Mouse (Mus musculus) right cerebral cortex, adult 2 months (tissue): ENCODE data around the gene Tmem165.

Experiments
- DNase-seq, 2 experiments: peaks; one replicate each; pipeline ENCODE4 v3.0.0; 2021 to 2022; ENCODE audit warnings: low spot score in 2 of 2

The Tmem165 gene

GRCm38 (mm10) chr5:76171039-76171438 lies 12.6 kb upstream of the Tmem165 start:
- no peak for DNase-seq

- DNase-seq, result no peak
Measured at GRCm38 (mm10) chr5:76175051-76175450, 8.6 kb upstream of the Tmem165 start.

- no peak for DNase-seq
Measured at GRCm38 (mm10) chr5:76176411-76176810, 7.3 kb upstream of the Tmem165 start.

- no peak for DNase-seq
Measured at GRCm38 (mm10) chr5:76176841-76177240, 6.8 kb upstream of the Tmem165 start.

- DNase-seq, result no peak
Measured at GRCm38 (mm10) chr5:76177664-76178063, 6.0 kb upstream of the Tmem165 start.

- DNase-seq, result no peak
Measured at GRCm38 (mm10) chr5:76179171-76179570, 4.5 kb upstream of the Tmem165 start.

- DNase-seq, result no peak
Measured at GRCm38 (mm10) chr5:76179791-76180190, 3.9 kb upstream of the Tmem165 start.

GRCm38 (mm10) chr5:76182326-76182725 lies 1.4 kb upstream of the Tmem165 start:
- DNase-seq, result no peak

GRCm38 (mm10) chr5:76183043-76183749 lies 484 bp upstream of the Tmem165 start:
- DNase-seq, result no peak

- DNase-seq, result peak; percentile 42 to 45
Measured at GRCm38 (mm10) chr5:76184286-76185080, 803 bp downstream of the Tmem165 start.

- no peak for DNase-seq
Measured at GRCm38 (mm10) chr5:76187885-76188284, 4.2 kb downstream of the Tmem165 start.

- no peak for DNase-seq
Measured at GRCm38 (mm10) chr5:76190609-76191008, 6.9 kb downstream of the Tmem165 start.

- DNase-seq, result no peak
Measured at GRCm38 (mm10) chr5:76193075-76193474, 9.4 kb downstream of the Tmem165 start.

GRCm38 (mm10) chr5:76194377-76194945 lies 10.8 kb downstream of the Tmem165 start:
- no peak for DNase-seq

- no peak for DNase-seq
Measured at GRCm38 (mm10) chr5:76199346-76199745, 15.7 kb downstream of the Tmem165 start.

GRCm38 (mm10) chr5:76203171-76203570 lies 19.5 kb downstream of the Tmem165 start:
- DNase-seq, result no peak

- no peak for DNase-seq
Measured at GRCm38 (mm10) chr5:76205886-76206285, 22.2 kb downstream of the Tmem165 start.

- DNase-seq, result no peak
Measured at GRCm38 (mm10) chr5:76208066-76208465, 24.4 kb downstream of the Tmem165 start.

GRCm38 (mm10) chr5:76216691-76217090 lies 33.0 kb downstream of the Tmem165 start:
- DNase-seq, result peak; percentile 66 to 68

GRCm38 (mm10) chr5:76231171-76231855 lies 47.6 kb downstream of the Tmem165 start:
- DNase-seq, result no peak

- no peak for DNase-seq
Measured at GRCm38 (mm10) chr5:76243274-76243673, 59.6 kb downstream of the Tmem165 start.

- no peak for DNase-seq
Measured at GRCm38 (mm10) chr5:76243929-76244328, 60.2 kb downstream of the Tmem165 start.
